8 mouse cellular contexts compared by ENCODE assay signal in genomic region chr12:4189060-4189447, GRCm38 (mm10). TPM values are rescaled to one million over a fixed set of nuclear protein-coding genes. Genes with fewer than 3 reads are reported as not detected.
DNase-seq lines count a peak whose midpoint lies in the region; ATAC-seq and TF ChIP-seq lines count a peak whose summit lies in the region.

No protein-coding gene starts in this region.

- H3K79me3 ChIP-seq in C2C12 (ENCODE audit: low read depth): no peaks in the 10 kb centered on the region

- H3K4me3 ChIP-seq in C2C12 (ENCODE audit: insufficient read depth, poor library complexity, severe bottlenecking): no peak overlapping the region
- no peak overlapping the region for H3K4me3 ChIP-seq in midbrain, postnatal 0 days (ENCODE audit: low read depth, low read length)

- no peak overlapping the region for H3K9ac ChIP-seq in midbrain, postnatal 0 days (replicated peaks; ENCODE audit: low read length, poor library complexity, severe bottlenecking)

- DNase-seq in heart, postnatal 4 days: peak; percentile 41
- no peak for DNase-seq in heart, adult 18-20 months
- DNase-seq in midbrain, postnatal 0 days (ENCODE audit: low spot score): no peak
- DNase-seq in urinary bladder, postnatal 14 days (ENCODE audit: low spot score): no peak
- no peak for DNase-seq in right cerebral cortex, postnatal 10 days (ENCODE audit: low spot score in 2 of 2)

- no peak overlapping the region for H3K27ac ChIP-seq in midbrain, postnatal 0 days (ENCODE audit: low read depth, low read length)

- H3K4me1 ChIP-seq in midbrain, postnatal 0 days (ENCODE audit: insufficient read depth, low read length): no peaks in the 10 kb centered on the region

- no peaks in the 10 kb centered on the region for H3K27me3 ChIP-seq in C2C12 (ENCODE audit: control insufficient read depth, insufficient read depth, insufficient read length)
- no peaks in the 10 kb centered on the region for H3K27me3 ChIP-seq in midbrain, postnatal 0 days (ENCODE audit: insufficient read depth, low read length)

- no peak overlapping the region for H3K4me2 ChIP-seq in midbrain, postnatal 0 days (ENCODE audit: low read depth, low read length, poor library complexity, severe bottlenecking)

- peak; percentile 77 for ATAC-seq in common myeloid progenitor, adult 5-6 weeks (replicated peaks; ENCODE audit: low read depth, poor library complexity, severe bottlenecking)
- no peak; the same call in 1 of the 2 replicates for ATAC-seq in midbrain, postnatal 0 days (ENCODE audit: low FRiP score)
- no peak for ATAC-seq in erythroid progenitor cell, adult 5-6 weeks (replicated peaks; ENCODE audit: low FRiP score, poor library complexity, severe bottlenecking)

- TF ChIP-seq CTCF in C2C12 (IDR thresholded peaks at IDR 0.05; ENCODE audit: control insufficient read depth, insufficient read depth, insufficient read length): peak; percentile 1
- peak; percentile 60 for TF ChIP-seq CTCF in midbrain, postnatal 0 days (IDR thresholded peaks at IDR 0.05)

- no peaks in the 10 kb centered on the region for H3K79me2 ChIP-seq in C2C12 (ENCODE audit: control insufficient read depth, insufficient read depth)

- no peaks in the 10 kb centered on the region for H3K9me3 ChIP-seq in midbrain, postnatal 0 days (ENCODE audit: low read length)

- 41% methylated on average over 5 of the region's 5 CpGs for WGBS in midbrain, postnatal 0 days

- H3ac ChIP-seq in C2C12 (ENCODE audit: control insufficient read depth, insufficient read length, low read depth): no peak overlapping the region

- H3K36me3 ChIP-seq in C2C12 (ENCODE audit: control insufficient read depth, insufficient read depth): no peaks in the 10 kb centered on the region
- H3K36me3 ChIP-seq in midbrain, postnatal 0 days (ENCODE audit: insufficient read depth, low read length): peaks cover 11% of the 10 kb centered on the region; the same call in 1 of the 2 replicates

TF ChIP-seq in C2C12, 6 proteins besides CTCF, POLR2A, EP300 and RAD21:
- TF ChIP-seq FOSL1 (IDR thresholded peaks at IDR 0.05; ENCODE audit: insufficient read depth, low read length, poor library complexity, severe bottlenecking) (no peak), MAX (IDR thresholded peaks at IDR 0.05) (no peak), USF1 (IDR thresholded peaks at IDR 0.05; ENCODE audit: low read depth) (no peak), MYOG (IDR thresholded peaks at IDR 0.05; ENCODE audit: control insufficient read depth, extremely low read depth, insufficient read length) (no peak), CEBPB (IDR thresholded peaks at IDR 0.05; ENCODE audit: low read depth) (no peak)

RNA-seq across cellular contexts. Expression of gene Ptrhd1, which starts 44.8 kb away (rescaled TPM):
- total RNA-seq in heart, postnatal 4 days (2021): 1 to 10 TPM; 5.5 to 5.6 TPM
- total RNA-seq in heart, adult 18-20 months (2021): 1 to 10 TPM; 3.9 to 4.6 TPM
- 4.1 TPM for polyA plus RNA-seq in C2C12 (2012; fragmentation: generic; extraction: Trizol)
- 3.1 and 4.4 TPM in 2 replicates for total RNA-seq in common myeloid progenitor, adult 5-6 weeks (2017)
- total RNA-seq in midbrain, postnatal 0 days (2014; rRNA removed): 6.9 and 8.5 TPM in 2 replicates
- polyA plus RNA-seq in midbrain, postnatal 0 days (2015; fragmentation: Nextera tagmentation; extraction: Ambion mirVana): 8.3 and 8.4 TPM in 2 replicates
- 1.8 TPM in 1 of 2 replicates, not detected in the other for total RNA-seq in erythroid progenitor cell, adult 5-6 weeks (2015; ENCODE audit: low replicate concordance)
- 0.83 and 1.0 TPM in 2 replicates for total RNA-seq in erythroid progenitor cell, adult 5-6 weeks (2017; ENCODE audit: low replicate concordance)

RNA-seq across cellular contexts. Expression of gene Cenpo, which starts 45.0 kb away (rescaled TPM):
- total RNA-seq in heart, postnatal 4 days (2021): 10 to 100 TPM in 1 of 2 experiments, 1 to 10 TPM in 1; 9.9 to 11.3 TPM
- 1 to 10 TPM; 1.8 to 2.9 TPM for total RNA-seq in heart, adult 18-20 months (2021)
- 11.8 TPM for polyA plus RNA-seq in C2C12 (2012; fragmentation: generic; extraction: Trizol)
- total RNA-seq in common myeloid progenitor, adult 5-6 weeks (2017): 37.6 and 44.2 TPM in 2 replicates
- total RNA-seq in midbrain, postnatal 0 days (2014; rRNA removed): 7.0 and 9.3 TPM in 2 replicates
- polyA plus RNA-seq in midbrain, postnatal 0 days (2015; fragmentation: Nextera tagmentation; extraction: Ambion mirVana): 5.4 and 5.8 TPM in 2 replicates
- total RNA-seq in erythroid progenitor cell, adult 5-6 weeks (2015; ENCODE audit: low replicate concordance): 11.3 and 15.1 TPM in 2 replicates
- 16.0 and 24.8 TPM in 2 replicates for total RNA-seq in erythroid progenitor cell, adult 5-6 weeks (2017; ENCODE audit: low replicate concordance)

RNA-seq across cellular contexts. Expression of gene Adcy3, which starts 56.2 kb away (rescaled TPM):
- total RNA-seq in heart, postnatal 4 days (2021): 1 to 10 TPM; 5.5 to 5.7 TPM
- 1 to 10 TPM; 3.4 to 5.2 TPM for total RNA-seq in heart, adult 18-20 months (2021)
- polyA plus RNA-seq in C2C12 (2012; fragmentation: generic; extraction: Trizol): 2.1 TPM
- total RNA-seq in common myeloid progenitor, adult 5-6 weeks (2017): 0.58 and 2.0 TPM in 2 replicates
- 36.9 and 38.7 TPM in 2 replicates for total RNA-seq in midbrain, postnatal 0 days (2014; rRNA removed)
- polyA plus RNA-seq in midbrain, postnatal 0 days (2015; fragmentation: Nextera tagmentation; extraction: Ambion mirVana): 12.5 and 13.0 TPM in 2 replicates
- total RNA-seq in erythroid progenitor cell, adult 5-6 weeks (2015; ENCODE audit: low replicate concordance): 1.3 and 4.7 TPM in 2 replicates
- 1.7 and 7.4 TPM in 2 replicates for total RNA-seq in erythroid progenitor cell, adult 5-6 weeks (2017; ENCODE audit: low replicate concordance)
